Mouse (Mus musculus) layer of hippocampus, adult 9-11 months (tissue): ENCODE results near the gene Eme2.
A peak's percentile ranks its signal among the peaks of the same experiment; 100 is the strongest.
"Not testable (repeated sequence)": the region's sequence is repeated elsewhere in the genome, so short reads cannot be mapped to it uniquely, and the experiment has no call there.

ENCODE experiments used
- DNase-seq: peaks from one replicate; pipeline ENCODE4 v3.0.0; 2022

The Eme2 gene

DNA sequence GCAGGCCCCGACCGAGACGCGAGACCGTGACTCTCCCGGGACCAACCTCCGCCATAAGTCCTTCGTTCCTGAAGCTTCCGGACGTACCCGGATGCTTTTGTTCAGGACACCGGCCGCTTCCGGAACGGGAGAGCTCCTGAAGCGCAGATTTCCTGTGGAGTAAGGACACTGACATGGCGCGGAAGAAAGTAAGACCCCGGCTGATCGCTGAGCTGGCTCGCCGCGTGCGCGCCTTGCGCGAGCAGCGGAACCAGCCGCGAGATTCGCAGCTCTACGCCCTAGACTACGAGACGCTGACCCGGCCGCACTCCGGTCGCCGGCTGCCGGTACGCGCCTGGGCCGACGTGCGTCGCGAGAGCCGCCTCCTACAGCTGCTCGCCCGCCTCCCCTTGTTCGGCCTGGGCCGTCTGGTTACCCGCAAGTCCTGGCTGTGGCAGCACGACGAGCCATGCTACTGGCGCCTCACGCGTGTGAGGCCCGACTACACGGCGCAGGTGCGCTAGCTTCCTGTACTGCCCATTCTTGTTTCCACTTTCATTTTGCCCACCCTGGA, at the start of gene Eme2, which contains the start of gene Mrps34:
Gene Eme2 (minus strand): TSS at position 93 of the 553 bp plus-strand sequence.
Gene Mrps34 (plus strand): TSS at position 122 of the 553 bp plus-strand sequence.
- DNase-seq, result peak; percentile 81

DNA sequence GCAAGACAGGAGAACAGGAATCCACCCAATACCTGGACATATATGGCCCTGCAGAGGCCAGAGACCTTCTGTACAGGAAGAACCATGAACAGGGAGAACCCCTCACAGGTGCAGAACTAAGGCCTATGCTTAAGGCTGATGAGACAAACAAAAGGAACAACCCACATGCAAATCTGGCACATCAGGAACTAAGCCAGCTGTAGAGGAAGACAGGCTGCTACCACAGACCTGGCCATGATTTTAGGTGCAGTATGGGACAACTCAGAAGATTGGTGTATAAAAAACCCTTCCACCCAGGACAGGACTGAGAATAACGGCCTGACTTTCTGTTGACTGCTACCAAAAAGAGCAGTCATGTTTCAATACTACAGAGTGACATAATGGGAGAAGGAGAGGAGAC, 48.7 kb upstream of the Eme2 start:
- not testable (repeated sequence) for DNase-seq

DNA sequence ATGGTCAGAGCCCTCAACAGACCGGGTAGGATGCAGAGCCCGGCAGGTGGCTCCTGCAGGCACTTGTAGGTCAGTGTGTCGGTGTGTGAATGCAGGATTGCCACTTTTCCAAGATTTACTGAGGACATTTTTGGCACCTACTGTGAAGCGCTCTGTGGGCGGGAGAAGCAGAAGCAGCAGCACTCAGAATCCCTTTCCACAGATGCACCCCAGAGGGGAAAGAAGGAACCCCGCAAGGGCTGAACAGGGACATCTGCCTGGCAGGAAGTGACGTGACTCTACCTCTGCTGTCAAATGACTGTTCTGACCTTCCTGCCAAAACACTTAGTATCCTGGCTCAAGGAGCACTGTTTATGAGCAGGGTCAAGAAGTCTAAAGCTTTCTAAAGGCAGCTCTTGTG, 48.1 kb upstream of the Eme2 start:
- peak; percentile 23 for DNase-seq

DNA sequence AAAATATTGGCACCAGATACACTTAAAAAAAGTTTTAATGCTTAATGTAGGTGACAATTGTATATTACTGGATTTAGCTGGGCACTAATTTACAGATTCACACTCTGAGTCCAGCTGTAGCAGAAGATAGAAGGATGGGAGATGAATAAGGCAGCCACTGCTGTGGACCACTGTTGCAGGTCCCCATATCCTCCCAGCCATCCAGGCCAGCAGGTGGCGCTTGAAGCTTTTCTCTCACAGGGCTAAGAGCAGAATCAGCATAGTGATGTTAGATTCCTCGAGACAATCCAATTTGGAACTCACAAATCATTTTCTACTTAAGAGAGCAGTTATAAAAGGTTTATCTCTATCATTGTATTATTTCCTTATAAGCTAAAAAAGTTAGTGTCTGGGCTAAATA, 47.6 kb upstream of the Eme2 start:
- DNase-seq, result peak; percentile 25

DNA sequence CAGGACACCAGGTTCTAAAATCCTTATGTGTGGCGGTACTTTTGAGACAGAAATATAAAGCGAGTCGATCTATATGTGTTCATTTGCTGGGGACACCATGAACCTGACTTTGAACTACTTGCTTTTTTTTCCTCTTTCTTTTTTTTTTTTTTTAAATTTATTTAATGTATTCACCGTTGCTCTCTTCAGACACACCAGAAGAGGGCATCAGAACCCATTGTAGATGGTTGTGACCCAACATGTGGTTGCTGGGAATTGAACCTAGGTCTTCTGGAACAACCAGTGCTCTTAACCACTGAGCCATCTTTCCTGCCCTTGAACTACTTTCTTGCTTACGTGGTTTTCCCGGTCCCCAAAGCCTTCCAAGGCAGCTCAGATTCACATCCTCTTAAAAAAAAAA, 42.4 kb upstream of the Eme2 start:
- DNase-seq, result no peak

DNA sequence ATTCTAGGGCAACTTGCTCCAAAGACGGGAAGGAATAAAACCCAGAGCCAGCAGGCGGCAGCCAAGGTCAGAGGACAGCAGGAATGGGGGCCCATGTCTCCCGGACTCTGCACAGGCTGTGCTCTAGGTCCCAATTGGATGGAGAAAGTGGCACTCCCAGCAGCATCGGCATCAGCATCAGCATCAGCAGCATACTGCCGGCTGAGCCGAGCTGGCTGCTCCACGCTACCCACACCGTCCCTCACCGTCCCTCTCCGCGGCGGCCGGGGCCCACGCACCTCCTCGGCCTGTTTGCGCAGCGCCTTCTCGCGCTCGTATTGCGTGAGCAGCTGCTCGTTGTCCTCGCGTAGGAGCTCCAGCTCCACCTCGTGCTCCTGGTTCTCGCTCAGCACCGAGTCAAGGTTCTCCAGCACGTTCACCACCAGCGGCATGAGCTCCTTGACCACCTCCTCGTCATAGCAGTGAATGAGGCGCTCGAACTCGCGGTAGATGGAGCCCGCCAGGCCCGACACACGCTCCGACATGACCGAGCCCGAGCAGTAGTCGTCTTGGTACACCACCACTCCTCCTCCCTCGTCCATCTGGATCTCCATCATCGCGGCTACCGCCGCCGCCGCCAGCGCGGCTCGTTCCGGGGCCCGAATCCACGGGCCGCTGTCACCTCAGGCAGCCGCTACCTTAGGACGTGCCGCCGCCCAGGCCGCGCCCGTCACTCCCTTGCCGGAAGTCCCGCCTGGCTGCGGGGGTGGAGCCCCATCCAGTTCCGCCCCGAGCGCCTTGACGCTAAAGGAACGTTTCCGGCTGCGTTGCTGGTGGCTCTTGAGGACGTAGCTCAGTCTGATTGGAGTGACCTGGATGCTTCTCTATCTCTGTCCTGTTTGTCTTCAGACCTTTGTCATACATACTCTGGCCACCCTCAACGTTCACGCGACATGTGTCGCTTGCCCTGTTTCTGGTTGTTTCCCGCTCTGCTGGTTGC, 41.7 kb upstream of the Eme2 start, which contains the start of gene Mapk8ip3:
Gene Mapk8ip3 (minus strand): TSS at position 719 of the 979 bp plus-strand sequence.
- peak; percentile 95 for DNase-seq

DNA sequence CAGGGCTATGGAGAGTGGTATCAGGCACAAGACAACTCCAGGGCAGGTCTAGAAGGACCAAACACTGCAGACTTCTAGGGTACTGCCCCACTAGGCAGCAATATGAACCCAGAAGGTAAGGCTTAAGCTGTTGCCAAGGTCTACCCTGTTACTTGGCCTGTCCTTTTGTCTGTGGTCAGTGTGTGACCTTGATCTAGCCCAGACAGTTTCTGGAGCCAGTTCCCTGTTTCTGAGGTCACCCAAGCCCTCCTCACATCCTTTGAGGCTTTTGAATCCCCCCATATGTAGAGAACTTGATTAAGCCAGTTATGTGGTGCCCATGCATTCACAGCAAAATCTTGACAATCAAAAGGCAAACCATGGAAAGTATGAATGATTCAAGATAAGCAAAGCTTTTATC, 40.8 kb upstream of the Eme2 start:
- DNase-seq, result no peak

DNA sequence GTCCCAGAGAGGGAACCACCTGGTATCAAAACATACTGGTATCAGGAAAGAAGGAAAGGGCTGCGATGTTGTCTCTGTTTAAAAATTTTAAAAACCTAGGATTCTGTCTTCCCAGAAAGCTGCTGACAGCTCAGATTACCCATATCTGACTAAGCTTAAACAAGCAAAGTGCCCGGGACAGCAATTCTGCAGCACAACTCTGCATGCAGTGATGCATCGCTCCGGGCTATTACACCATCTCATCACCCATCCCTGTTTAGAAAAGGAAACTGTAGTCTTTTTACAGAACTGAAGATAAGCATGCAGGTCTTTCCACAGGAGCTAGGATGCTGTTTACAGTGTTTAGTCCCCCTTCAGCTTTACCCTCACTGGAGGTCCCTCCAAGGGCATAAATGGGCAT, 40.0 kb upstream of the Eme2 start:
- DNase-seq, result no peak

DNA sequence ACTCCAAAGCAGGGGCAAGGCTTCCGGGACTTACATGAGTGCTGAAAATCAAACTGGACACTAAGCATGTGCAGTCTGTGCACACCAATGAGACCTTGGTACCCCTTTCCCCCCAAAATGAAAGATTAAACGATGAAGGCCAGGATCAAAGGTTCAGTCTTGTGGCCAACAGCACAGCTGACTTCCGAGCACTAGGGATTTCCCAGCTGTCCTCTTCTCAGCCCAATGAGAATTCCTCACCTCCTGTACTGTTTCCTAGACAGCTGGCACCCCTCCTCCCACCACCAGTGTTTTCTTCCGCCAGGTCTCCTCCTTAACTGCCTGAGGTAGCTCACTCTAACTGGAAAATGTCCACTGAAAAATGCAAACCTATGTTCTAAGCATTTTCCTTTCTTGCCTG, 38.3 kb upstream of the Eme2 start:
- no peak for DNase-seq

DNA sequence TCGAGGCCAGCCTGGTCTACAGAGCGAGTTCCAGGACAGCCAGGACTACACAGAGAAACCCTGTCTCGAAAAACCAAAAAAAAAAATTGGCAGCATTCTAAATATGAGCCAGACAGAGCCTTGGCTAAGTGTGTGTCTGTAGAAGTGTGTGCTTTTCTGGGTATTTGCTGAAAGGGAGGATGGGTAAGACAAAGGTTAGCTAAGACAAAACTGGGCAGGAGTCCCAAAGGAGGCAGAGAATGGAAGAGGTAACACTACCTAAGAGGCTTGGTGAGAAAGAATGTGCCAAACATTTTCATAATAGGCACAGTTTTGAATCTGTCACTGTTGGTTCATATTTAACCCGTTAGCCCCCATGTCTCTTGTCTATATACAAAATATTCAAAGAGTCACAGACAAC, 37.5 kb upstream of the Eme2 start:
- DNase-seq, result no peak

DNA sequence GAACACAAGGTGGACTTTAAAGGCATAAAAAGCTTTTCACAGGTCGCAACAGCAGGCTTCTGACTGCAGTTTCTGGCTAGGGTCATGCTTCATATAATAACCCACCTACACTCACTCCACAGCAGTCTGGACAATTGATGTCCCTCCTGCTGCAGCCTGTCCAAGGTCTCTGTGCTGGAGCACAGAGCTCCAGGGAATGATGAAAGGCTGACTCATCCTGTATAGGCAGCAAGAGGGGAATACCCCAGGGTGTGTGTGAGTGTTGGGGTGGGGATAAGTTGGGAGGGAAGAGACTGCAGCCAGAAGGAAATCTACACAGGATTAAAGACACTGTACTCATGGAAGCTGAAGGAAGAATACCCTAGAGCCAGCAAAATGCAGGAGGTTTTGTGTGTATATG, 34.6 kb upstream of the Eme2 start:
- DNase-seq, result no peak

DNA sequence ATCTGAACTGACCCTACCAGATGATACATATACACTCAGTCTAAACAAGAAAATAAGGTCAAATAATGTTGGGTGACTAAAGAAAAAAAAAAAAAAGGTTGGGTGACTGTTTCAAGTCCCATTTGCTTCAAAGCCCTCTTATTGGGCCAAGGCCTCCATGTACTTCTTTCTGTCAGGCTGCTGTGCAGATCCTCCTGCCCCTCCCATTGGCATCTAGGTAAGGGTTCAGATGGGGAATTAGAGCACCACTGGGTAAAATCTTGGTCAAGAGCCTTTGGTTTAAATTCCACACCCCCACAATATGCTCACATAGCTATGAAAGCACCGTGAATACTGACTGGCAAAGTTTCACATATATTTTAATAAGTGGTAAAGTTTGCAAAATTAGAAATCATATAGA, 28.4 kb upstream of the Eme2 start:
- DNase-seq, result no peak

DNA sequence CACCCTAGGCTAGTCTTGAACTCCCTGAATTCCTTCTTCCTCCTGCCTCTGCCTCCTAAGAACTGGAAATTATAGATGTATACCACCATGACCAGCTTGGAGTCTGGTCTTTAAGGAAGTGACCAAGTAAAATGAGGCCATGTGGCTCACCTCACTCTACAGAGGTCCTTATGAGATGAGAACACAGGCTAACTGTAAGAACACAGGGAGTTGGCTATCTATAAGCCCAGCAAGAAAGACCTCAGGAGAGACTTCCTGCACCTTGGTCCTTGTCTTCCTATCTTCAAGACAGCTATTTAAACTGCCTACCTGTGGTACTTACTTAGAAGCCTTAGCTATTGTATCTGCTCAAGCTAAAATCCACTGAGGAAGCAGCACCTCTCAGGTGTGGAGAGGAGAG, 19.1 kb upstream of the Eme2 start:
- DNase-seq, result no peak

DNA sequence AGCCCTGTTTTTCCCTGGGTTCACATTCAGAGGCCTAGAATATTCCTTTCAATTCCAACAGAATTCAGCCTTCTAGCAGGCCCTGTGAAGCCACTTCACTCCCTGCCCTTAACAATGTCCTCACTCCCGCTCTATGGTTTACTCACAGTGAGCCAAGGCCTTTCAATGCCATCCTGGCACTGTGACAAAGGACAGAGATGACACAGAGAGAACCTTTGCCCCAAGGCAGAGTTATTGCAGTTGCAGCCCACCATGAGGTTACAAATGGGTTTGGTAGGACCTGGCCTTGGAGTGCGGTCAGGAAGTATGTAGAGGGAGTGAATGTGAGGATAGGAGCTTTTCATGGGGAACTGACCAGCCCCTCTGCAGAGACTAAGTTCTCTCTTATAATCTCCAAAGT, 12.7 kb upstream of the Eme2 start:
- no peak for DNase-seq

DNA sequence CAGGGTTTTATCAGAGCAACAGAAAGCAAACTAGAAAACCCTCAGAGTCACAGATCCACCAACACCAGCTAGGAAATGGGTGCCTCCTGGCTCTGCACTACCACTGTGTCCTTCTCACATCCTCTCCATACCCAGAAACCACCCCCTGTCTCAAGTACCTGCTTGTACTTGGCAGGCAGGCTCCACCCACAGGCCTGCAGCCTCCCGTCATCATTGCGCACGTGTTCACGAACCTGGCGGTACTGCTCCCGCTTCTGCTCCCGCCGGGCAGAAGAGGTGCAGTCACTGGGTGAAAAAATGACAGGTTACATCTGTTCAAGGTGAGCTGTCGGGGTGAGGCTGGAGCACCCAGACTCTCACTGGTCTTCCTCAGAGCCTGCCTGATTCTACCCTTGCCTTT, 8.9 kb upstream of the Eme2 start:
- DNase-seq, result no peak

DNA sequence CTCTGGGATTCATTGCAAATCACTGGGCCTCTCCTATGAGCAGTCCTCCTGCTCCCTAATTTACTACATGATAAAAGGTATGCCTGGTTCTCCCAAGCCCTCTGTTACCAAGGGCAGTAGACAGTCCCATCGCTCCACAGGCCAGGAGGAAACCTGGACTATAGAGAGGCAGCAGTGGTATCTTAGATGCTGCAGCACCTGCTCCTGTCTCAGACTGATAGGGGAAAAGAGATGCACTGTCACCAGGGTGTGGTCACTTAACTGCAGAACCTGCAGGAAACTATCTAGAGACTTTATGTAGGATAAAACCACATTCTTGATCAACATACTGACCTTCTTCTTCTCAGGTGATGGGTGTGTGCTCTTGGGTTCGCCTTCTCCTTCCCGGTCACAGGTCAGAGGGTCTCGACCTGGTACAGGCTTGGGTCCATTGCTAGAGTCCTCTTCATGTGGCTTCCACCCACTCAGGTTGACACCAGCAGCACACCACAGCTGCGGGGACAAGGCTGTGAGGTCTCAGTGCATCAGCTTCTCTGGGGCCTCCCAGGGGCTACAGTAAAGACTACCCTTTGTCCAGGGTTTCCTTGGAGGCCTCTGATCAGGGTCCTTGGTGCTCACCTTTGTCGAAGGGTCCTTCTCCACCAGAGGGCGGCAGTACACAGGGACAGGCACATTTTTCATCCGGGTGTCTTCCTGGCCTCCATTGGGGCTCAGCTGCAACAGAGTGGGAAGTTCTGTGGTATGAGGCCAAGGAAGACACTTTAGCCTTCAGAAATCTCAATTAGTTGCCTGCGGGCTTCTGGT, 8.0 kb upstream of the Eme2 start:
- DNase-seq, result no peak

DNA sequence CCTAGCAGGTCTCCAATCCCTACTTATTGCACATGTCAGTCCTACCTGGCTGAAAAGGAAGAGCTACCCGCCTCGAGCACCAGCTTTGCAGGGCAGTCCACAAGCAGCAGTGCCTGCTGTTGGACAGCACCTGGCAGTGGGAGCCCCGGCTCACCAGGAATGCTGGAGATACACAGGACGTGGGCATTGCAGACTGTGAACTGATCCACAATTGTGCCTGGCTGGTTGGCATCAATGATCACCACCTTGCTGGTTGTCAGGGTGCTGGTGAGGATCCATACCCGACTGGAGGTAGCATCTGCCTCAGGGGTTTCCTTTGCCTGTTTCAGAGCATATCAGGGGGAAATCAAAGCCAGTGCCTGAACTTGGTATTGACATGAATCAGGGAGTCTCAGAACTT, 7.2 kb upstream of the Eme2 start:
- DNase-seq, result no peak

DNA sequence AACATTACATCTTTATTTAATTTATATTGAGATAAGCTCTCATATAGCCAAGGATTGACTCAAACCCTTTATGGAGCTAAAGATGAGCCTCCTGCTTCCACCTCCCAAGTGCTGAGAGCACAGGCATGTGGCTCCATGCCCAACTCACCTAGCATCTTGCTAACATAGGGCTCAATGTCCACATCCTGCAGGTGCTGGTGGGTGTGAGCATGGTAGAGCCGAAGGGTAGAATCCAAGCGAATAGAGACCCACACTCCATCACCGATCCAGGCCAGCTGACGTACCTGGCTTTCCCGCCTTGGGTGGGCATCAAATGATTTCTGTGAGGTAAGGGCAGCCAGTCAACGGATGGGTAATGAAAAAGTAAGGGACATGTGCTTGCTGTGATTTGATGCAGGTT, 5.1 kb upstream of the Eme2 start:
- no peak for DNase-seq

DNA sequence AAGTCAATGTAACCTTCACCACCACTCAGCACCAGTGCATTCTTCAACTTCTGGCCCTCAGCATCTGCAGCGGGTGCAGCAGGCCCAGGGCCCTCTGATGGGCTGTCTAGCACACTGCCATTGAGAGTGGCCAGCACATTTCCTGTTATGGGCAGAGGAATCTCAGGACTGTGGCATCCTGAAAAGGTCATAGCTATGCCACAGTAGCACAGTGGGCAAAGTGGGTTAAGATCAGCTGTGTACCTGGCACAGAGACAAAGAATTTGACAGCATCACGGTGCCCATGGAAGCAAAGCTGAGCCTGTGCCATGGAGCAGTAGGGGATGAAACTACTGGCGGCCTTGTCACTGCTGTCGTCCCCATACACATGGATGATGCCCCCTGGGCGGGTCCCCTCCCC, 4.3 kb upstream of the Eme2 start:
- no peak for DNase-seq

DNA sequence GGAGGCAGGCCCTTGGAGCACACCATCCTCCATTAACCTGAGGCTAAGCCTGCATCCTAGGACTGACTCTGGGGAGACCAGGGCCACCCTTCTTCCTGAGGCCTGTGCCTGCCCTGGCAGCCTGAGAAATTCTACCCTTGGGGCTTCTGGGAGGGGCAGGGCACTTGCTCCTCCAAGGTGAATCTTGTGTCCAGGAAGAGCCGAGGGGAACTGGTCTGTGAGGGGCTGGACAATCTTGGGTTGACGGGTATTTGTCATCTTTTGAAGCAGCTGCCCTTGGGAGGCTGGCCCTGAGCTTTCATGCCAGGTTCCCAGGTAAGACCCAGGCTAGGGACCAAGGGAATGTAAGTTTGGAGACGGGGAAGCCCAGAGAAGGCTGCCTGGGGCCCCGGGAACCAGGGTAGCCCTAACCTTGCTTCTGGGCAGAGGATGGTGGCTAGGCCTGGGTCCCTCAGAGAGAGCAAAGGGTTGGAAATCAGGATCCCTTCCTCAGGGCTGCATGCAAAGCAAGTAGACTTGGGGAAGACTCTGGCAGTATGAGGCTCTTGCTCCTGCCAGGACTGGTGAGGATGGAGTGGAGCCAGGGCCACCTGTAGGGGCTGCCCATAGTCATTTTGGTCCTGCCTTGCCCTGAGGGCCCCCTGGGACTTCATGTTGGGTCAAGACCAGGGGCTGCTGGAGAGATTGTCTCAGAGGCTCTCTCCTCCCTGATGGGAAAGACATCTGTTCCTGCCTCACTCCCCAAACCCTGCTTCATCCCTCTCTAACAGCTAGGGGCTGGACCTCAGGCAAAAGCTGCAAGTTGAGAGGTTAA, 3.4 kb upstream of the Eme2 start:
- no peak for DNase-seq

DNA sequence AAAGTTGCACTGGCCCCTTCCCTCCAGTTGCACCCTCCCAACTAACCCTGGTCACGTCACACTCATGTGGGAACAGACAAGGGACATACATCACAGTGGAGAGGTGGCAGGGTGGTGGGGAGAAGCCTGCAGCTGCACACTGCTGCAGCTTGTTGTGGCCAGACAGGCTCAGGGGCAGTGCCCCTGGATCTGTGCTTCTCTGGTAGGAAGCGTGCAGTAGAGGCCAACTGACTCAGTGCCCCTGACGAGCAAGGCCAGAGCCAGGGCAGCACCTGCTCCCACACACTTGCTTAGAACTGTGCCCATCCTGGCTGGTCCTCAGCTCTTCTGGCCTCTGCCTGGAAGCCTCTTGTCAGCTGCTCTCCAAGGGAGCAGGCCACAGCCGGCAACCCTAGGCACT, 2.7 kb upstream of the Eme2 start:
- no peak for DNase-seq

DNA sequence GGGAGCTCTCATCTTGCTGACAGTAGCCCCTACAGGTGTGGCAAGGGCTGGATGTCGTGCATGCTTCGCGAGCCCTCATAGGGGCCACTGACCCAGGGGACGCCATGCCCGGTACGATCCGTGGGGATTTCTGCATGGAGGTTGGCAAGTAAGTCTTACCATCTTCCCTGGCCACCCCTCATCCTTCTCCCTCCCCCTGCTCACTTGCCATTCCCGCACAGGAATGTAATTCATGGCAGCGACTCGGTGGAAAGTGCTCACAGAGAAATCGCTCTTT, 2.0 kb upstream of the Eme2 start:
- DNase-seq, result no peak
